Mouse (Mus musculus) heart, postnatal 0 days (tissue): Measurements from ENCODE around the gene Slc24a3.

Experiments used
- CTCF ChIP-seq: IDR thresholded peaks from 2 replicates; pipeline ENCODE4 v1.5.1; 2016; ENCODE audit warnings: antibody characterized with exemption, control low read depth, low read depth
- EP300 ChIP-seq: IDR thresholded peaks from 2 replicates; pipeline ENCODE4 v1.6.1; 2016; ENCODE audit warnings: antibody characterized with exemption, low read depth

- TF ChIP-seq CTCF (no peak), EP300 (no peak)
Observed at GRCm38 (mm10) chr2:145363604-145364003, 196.1 kb downstream of the Slc24a3 start.
